Mouse (Mus musculus) E14TG2a.4 (cell line): ENCODE results near the gene Prss48.
A peak's percentile ranks its signal among the peaks of the same experiment; 100 is the strongest.

Experiments used
- CTCF ChIP-seq: conservative IDR thresholded peaks from 2 replicates; pipeline ENCODE4 v1.5.1; 2014; ENCODE audit warnings: low read length
- NANOG ChIP-seq: IDR thresholded peaks from 2 replicates; pipeline ENCODE4 v1.6.1; 2014; ENCODE audit warnings: borderline replicate concordance, low read length, mixed read lengths
- POU5F1 ChIP-seq: IDR thresholded peaks from 2 replicates; pipeline ENCODE4 v1.6.1; 2014; ENCODE audit warnings: low read length, borderline replicate concordance

- TF ChIP-seq CTCF, result peak; percentile 17; the same call in 1 of the 2 replicates
- no peak for TF ChIP-seq NANOG
- no peak for TF ChIP-seq POU5F1
These were observed 46.8 kb upstream of the Prss48 start for GRCm38 (mm10) chr3:86049041-86049440.
